Mouse (Mus musculus) Patski (cell line): Measurements from ENCODE around the gene Fam222a. TPM values are rescaled to one million over a fixed set of nuclear protein-coding genes. Genes with fewer than 3 reads are reported as not detected.

ENCODE experiments used
- ATAC-seq: fragments of 100-300 bp; one replicate; pipeline ENCODE4 v1.8.0; 2021
- CTCF ChIA-PET: fragments of 350-600 bp; sonication (Branson Sonifier 250); formaldehyde crosslinking; loops from one replicate; lab custom pipeline; 2022; ENCODE audit warnings: inconsistent platforms; lab: Charles Lee
- POLR2A ChIA-PET: fragments of 350-600 bp; sonication (Branson Sonifier 250); formaldehyde crosslinking; loops from one replicate; lab custom pipeline; 2022; ENCODE audit warnings: antibody characterized with exemption, inconsistent platforms; lab: Charles Lee
- DNase-seq: peaks from one replicate; pipeline ENCODE4 v3.0.0-alpha.2; 2011; ENCODE audit warnings: low read depth, low spot score
- H3K27me3 ChIP-seq: fragments of 371-371 bp; one replicate; pipeline ENCODE4 v1.5.1; 2021
- CTCF ChIP-seq: fragments of 100-300 bp; IDR thresholded peaks from one replicate; pipeline ENCODE4 v1.5.1; 2021
- in situ Hi-C: fragments of 300-500 bp; cut with MboI; formaldehyde crosslinking; loops from 3 replicates; pipeline ENCODE4 v1.11.1; 2018; ENCODE audit warnings: low pct_unique_long_range_greater_than_20kb, mixed read lengths
- polyA plus RNA-seq: library from polyadenylated mRNA; unstranded; gene quantifications from one replicate; pipeline ENCODE4 v1.2.3, GENCODE M21; 2021

Gene Fam222a
- polyA plus RNA-seq, 1 experiment from 2014 or later, result 2.1 TPM

- ATAC-seq (peak; percentile 45), DNase-seq (peak; percentile 87)
- no peaks in the 10 kb centered on the region for H3K27me3 ChIP-seq
- in situ Hi-C loops, result no loop called here
- ChIA-PET POLR2A (interaction anchor here (1.3 to 1.9 kb wide), 2 partner anchors 8 to 13 kb away, joined by 4 to 8 read pairs; no protein-coding TSS in a partner anchor), CTCF (interaction anchor here (0.8 kb wide), 1 partner anchor 9 kb away, joined by 4 read pairs; no protein-coding TSS in a partner anchor)
- TF ChIP-seq CTCF, result no peak
Measured at GRCm38 (mm10) chr5:114648728-114649311, 81.0 kb downstream of the Fam222a start.

- CTCF ChIA-PET, result interaction anchor here (0.9 to 5.5 kb wide), 7 partner anchors 9 to 25 kb away, joined by 4 to 23 read pairs (median 8); no protein-coding TSS in a partner anchor
Measured at GRCm38 (mm10) chr5:114651002-114651401, 83.2 kb downstream of the Fam222a start.

GRCm38 (mm10) chr5:114651449-114651848 lies 83.6 kb downstream of the Fam222a start:
- DNase-seq (no peak), ATAC-seq (no peak)
- in situ Hi-C loops, result no loop called here
- TF ChIP-seq CTCF, result no peak
- no peaks in the 10 kb centered on the region for H3K27me3 ChIP-seq
- POLR2A ChIA-PET, result interaction anchor here (0.8 kb wide), 1 partner anchor 15 kb away, joined by 3 read pairs; no protein-coding TSS in a partner anchor
- CTCF ChIA-PET, result interaction anchor here (0.9 to 5.5 kb wide), 7 partner anchors 9 to 26 kb away, joined by 4 to 23 read pairs (median 8); no protein-coding TSS in a partner anchor

More at GRCm38 (mm10) chr5:114651002-114651401, 83.2 kb downstream of the Fam222a start:
- peak; percentile 65 for DNase-seq
- ATAC-seq, result peak; percentile 24
- no peak for TF ChIP-seq CTCF
- no peaks in the 10 kb centered on the region for H3K27me3 ChIP-seq
- in situ Hi-C loops, result no loop called here
- POLR2A ChIA-PET, result interaction anchor here (0.8 kb wide), 1 partner anchor 15 kb away, joined by 3 read pairs; no protein-coding TSS in a partner anchor

GRCm38 (mm10) chr5:114653656-114654437 lies 86.0 kb downstream of the Fam222a start:
- POLR2A ChIA-PET, result no interaction called here
- in situ Hi-C loops, result no loop called here

GRCm38 (mm10) chr5:114655721-114656120 lies 87.9 kb downstream of the Fam222a start:
- ATAC-seq (no peak), DNase-seq (peak; percentile 44)
- in situ Hi-C loops, result no loop called here
- POLR2A ChIA-PET, result interaction anchor here (1.0 to 1.7 kb wide), 3 partner anchors 8 to 81 kb away, joined by 3 read pairs; no protein-coding TSS in a partner anchor
- CTCF ChIA-PET, result interaction anchor here (2.4 to 2.5 kb wide), 2 partner anchors 11 to 16 kb away, joined by 10 to 11 read pairs; no protein-coding TSS in a partner anchor
- H3K27me3 ChIP-seq, result no peaks in the 10 kb centered on the region
- no peak for TF ChIP-seq CTCF

More at GRCm38 (mm10) chr5:114653656-114654437, 86.0 kb downstream of the Fam222a start:
- no peaks in the 10 kb centered on the region for H3K27me3 ChIP-seq
- ATAC-seq (no peak), DNase-seq (no peak)
- TF ChIP-seq CTCF, result no peak
- CTCF ChIA-PET, result interaction anchor here (1.2 to 5.5 kb wide), 5 partner anchors 8 to 15 kb away, joined by 3 to 23 read pairs (median 8); no protein-coding TSS in a partner anchor

- POLR2A ChIA-PET, result interaction anchor here (1.0 to 1.9 kb wide), 4 partner anchors 7 to 81 kb away, joined by 3 to 8 read pairs (median 3); no protein-coding TSS in a partner anchor
- ATAC-seq, result no peak
- CTCF ChIA-PET, result interaction anchor here (2.4 to 2.5 kb wide), 2 partner anchors 10 to 16 kb away, joined by 10 to 11 read pairs; no protein-coding TSS in a partner anchor
- DNase-seq, result no peak
- in situ Hi-C loops, result no loop called here
- no peaks in the 10 kb centered on the region for H3K27me3 ChIP-seq
- TF ChIP-seq CTCF, result no peak
Measured at GRCm38 (mm10) chr5:114656305-114656704, 88.5 kb downstream of the Fam222a start.

- POLR2A ChIA-PET, result interaction anchor here (0.8 to 1.9 kb wide), 2 partner anchors 9 to 18 kb away, joined by 3 to 8 read pairs; no protein-coding TSS in a partner anchor
Measured at GRCm38 (mm10) chr5:114657426-114657825, 89.6 kb downstream of the Fam222a start.

DNA sequence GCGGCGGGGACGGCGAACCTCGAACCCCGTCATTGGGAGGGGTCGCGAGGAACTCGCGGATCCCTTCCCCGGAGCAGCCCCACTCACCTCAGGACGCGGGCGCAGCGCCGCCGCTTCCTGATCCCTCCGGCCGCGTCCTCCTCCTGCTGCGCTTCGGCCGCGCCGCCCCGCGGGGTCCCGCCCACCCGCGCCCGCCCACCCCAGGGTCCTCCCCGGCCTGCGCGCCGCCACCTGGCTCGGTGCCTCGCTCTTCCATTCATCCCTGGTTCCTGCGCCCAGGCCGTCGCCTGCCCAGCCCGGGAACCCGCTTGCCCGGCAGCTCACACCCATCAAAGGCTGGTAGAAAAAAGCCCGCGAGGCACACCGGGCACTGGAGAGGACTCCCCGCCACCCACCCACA lies 90.4 kb downstream of the Fam222a start, which contains the start of gene Trpv4:
Trpv4 (minus strand) TSS at position 167 of the 400 bp plus-strand sequence.
- no peak for TF ChIP-seq CTCF
- no peaks in the 10 kb centered on the region for H3K27me3 ChIP-seq
- ATAC-seq, result peak; percentile 44

More at GRCm38 (mm10) chr5:114657426-114657825, 89.6 kb downstream of the Fam222a start:
- in situ Hi-C loops, result no loop called here
- DNase-seq (peak; percentile 33), ATAC-seq (peak; percentile 37)
- no peak for TF ChIP-seq CTCF
- CTCF ChIA-PET, result interaction anchor here (0.9 to 2.5 kb wide), 3 partner anchors 9 to 18 kb away, joined by 3 to 11 read pairs (median 10); no protein-coding TSS in a partner anchor
- no peaks in the 10 kb centered on the region for H3K27me3 ChIP-seq

DNA sequence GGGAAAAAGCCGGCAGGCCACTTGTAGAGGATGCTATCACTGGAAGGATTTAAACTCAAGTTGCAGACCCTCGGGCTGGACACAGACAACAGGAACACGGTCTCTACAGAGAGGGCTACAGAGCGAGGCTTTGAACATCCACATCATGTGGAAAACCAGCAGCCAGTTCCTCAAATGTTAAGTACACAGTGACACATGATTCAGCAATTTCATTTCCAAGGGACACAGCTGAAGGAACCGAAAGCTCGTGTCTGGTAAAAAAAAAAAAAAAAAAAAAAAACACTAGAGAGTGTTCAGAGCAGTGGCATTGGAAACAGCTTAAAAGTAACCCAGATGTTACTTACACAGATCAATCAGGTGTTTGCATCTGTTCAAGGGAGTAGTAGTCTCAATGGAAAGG lies 93.2 kb downstream of the Fam222a start:
- H3K27me3 ChIP-seq, result no peaks in the 10 kb centered on the region
- ATAC-seq (no peak), DNase-seq (no peak)
- ChIA-PET POLR2A (interaction anchor here (0.7 to 1.3 kb wide), 2 partner anchors 13 to 112 kb away, joined by 3 to 4 read pairs; no protein-coding TSS in a partner anchor), CTCF (interaction anchor here (1.3 to 2.2 kb wide), 4 partner anchors 9 to 35 kb away, joined by 4 to 14 read pairs (median 6); no protein-coding TSS in a partner anchor)
- no peak for TF ChIP-seq CTCF
- in situ Hi-C loops, result no loop called here

More for the DNA sequence above, 90.4 kb downstream of the Fam222a start, which contains the start of gene Trpv4:
- CTCF ChIA-PET, result interaction anchor here (2.5 kb wide), 1 partner anchor 8 kb away, joined by 10 read pairs; no protein-coding TSS in a partner anchor
- DNase-seq, result no peak
- POLR2A ChIA-PET, result interaction anchor here (0.8 to 1.9 kb wide), 2 partner anchors 9 to 19 kb away, joined by 3 to 8 read pairs; no protein-coding TSS in a partner anchor
- in situ Hi-C loops, result no loop called here

Other genes with a start within 250 kb of the Fam222a start
- gene Kctd10, start 187.5 kb upstream of the Fam222a start, polyA plus RNA-seq, result 98.6 TPM
- gene Ube3b, start 187.4 kb upstream of the Fam222a start, polyA plus RNA-seq, result 98.6 TPM
- 37.0 TPM for gene Mmab, start 124.0 kb upstream of the Fam222a start, polyA plus RNA-seq
- 28.4 TPM for gene Mvk, start 123.7 kb upstream of the Fam222a start, polyA plus RNA-seq
- gene Trpv4, start 90.4 kb downstream of the Fam222a start, polyA plus RNA-seq, result 88.3 TPM
- gene Gltp, start 123.0 kb downstream of the Fam222a start, polyA plus RNA-seq, result 61.4 TPM
- 24.5 TPM for gene Tchp, start 139.7 kb downstream of the Fam222a start, polyA plus RNA-seq
- 144 TPM for gene Ankrd13a, start 206.7 kb downstream of the Fam222a start, polyA plus RNA-seq
- 53.6 TPM for gene Git2, start 207.5 kb downstream of the Fam222a start, polyA plus RNA-seq